Mouse (Mus musculus) v-Abl transformed pro-B cells (cell line): Measurements from ENCODE around the gene 4931409K22Rik.

Experiments
- in situ Hi-C, 2 experiments: fragments of 400-800 bp; cut with MboI; formaldehyde crosslinking; loops; one replicate each; pipeline ENCODE4 v1.15.1; 2025; ENCODE audit not compliant: unreplicated experiment in 2 of 2

Gene 4931409K22Rik

GRCm38 (mm10) chr5:24521366-24521765 is 35.2 kb downstream of the 4931409K22Rik start:
- in situ Hi-C loops, result no loop called here

- in situ Hi-C loops, result no loop called here
Measured at GRCm38 (mm10) chr5:24512271-24512670, 44.3 kb downstream of the 4931409K22Rik start.

DNA sequence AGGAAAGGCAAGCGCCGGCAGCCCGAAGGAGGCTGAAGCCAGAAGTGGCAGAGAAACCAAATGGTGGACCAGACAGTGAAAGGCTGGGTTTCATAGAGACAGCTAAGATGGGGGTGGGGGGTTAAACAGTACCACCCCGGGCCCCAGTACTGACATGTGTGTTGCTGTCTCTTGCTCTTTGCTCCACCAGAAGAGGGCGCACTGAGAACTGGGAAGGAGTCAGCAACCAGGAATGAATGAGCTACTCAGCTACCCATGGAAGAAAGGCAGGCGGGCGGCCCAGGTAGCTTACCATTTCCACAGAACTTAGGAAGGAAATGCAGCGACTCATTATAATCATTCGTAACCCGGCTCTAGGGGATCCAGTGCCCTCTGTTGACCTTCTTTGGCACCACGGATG is 46.0 kb downstream of the 4931409K22Rik start:
- in situ Hi-C loops, result no loop called here

GRCm38 (mm10) chr5:24508406-24508805 is 48.2 kb downstream of the 4931409K22Rik start:
- in situ Hi-C loops, result loop anchor here (10.0 kb wide), 1 partner anchor 146 kb away; no protein-coding TSS in a partner anchor

GRCm38 (mm10) chr5:24505513-24505912 is 51.1 kb downstream of the 4931409K22Rik start:
- in situ Hi-C loops, result loop anchor here (10.0 kb wide), 1 partner anchor 149 kb away; no protein-coding TSS in a partner anchor

DNA sequence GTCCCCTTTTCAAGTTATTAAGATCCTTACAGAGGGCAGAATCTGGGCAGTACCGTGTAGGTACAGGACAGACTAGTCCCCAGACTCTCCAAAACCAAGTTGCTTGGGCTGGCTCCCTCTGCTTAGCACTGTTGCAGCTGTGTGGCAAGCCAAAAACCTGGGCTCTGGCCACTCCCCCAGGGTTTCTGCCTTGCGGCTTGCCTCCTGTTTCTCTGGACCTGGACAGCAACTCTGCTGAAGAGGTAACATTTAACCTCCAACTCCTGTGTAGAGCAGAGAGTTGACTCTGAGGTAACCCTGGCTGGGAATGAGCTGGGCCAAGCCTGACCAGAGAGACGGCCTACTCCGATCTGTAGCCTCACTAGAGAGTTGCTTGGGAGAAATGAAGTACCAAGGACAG is 53.8 kb downstream of the 4931409K22Rik start:
- in situ Hi-C loops, result loop anchor here (10.0 kb wide), 1 partner anchor 152 kb away; no protein-coding TSS in a partner anchor

GRCm38 (mm10) chr5:24500851-24501250 is 55.8 kb downstream of the 4931409K22Rik start:
- in situ Hi-C loops, result loop anchor here (10.0 kb wide), 1 partner anchor 154 kb away; no protein-coding TSS in a partner anchor

GRCm38 (mm10) chr5:24499113-24499512 is 57.5 kb downstream of the 4931409K22Rik start:
- in situ Hi-C loops, result loop anchor here in 1 of 2 experiments (25.0 kb wide), 1 partner anchor 337 kb away; the partner anchor contains the start of gene Nupl2

- in situ Hi-C loops, result loop anchor here in 1 of 2 experiments (25.0 kb wide), 1 partner anchor 335 kb away; the partner anchor contains the start of gene Nupl2
Measured at GRCm38 (mm10) chr5:24497526-24497925, 59.1 kb downstream of the 4931409K22Rik start.

- in situ Hi-C loops, result loop anchor here in 1 of 2 experiments (25.0 kb wide), 1 partner anchor 334 kb away; the partner anchor contains the start of gene Nupl2
Measured at GRCm38 (mm10) chr5:24496756-24497155, 59.9 kb downstream of the 4931409K22Rik start.

DNA sequence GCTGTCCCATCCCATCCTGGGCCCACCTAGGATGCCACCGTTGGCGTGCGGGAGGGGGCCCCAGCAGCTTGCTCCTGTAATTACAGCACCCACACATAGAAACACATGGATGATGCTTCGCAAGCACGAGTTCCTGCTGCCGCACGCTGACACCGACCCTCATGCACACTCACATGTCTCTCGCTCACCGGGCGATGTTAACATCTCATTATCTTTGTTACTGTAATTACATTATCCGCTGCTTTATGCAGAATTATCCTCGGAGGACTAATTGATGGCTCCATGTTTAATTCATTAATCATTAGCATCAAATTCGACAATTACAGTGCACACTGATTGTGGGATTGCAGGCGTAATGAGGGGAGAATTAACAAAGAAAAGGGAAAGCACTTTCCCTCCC is 61.6 kb downstream of the 4931409K22Rik start:
- in situ Hi-C loops, result loop anchor here in 1 of 2 experiments (25.0 kb wide), 1 partner anchor 333 kb away; the partner anchor contains the start of gene Nupl2
